Mouse (Mus musculus) limb, embryonic 12.5 days (tissue): ENCODE results near the gene Aym1. TPM values are rescaled to one million over a fixed set of nuclear protein-coding genes. Genes with fewer than 3 reads are reported as not detected.
A peak's percentile ranks its signal among the peaks of the same experiment; 100 is the strongest.

Source experiments
- ATAC-seq: fragments of 200-750 bp; cut with Nextera tagmentation; 2 replicates; pipeline ENCODE4 v1.8.0; 2017; ENCODE audit warnings: low read depth, moderate TSS enrichment; ENCODE audit not compliant: insufficient number of reproducible peaks, insufficient read depth, low FRiP score, low TSS enrichment
- H3K27ac ChIP-seq: fragments of 300-500 bp; sonication (generic); 2 replicates; pipeline ENCODE4 v1.5.1; 2016; ENCODE audit warnings: mild to moderate bottlenecking, moderate library complexity
- H3K27me3 ChIP-seq: fragments of 300-500 bp; sonication (generic); 2 replicates; pipeline ENCODE4 v1.6.1; 2016; ENCODE audit warnings: mild to moderate bottlenecking, moderate library complexity
- H3K36me3 ChIP-seq: fragments of 300-500 bp; sonication (generic); 2 replicates; pipeline ENCODE4 v1.6.1; 2016; ENCODE audit warnings: mild to moderate bottlenecking, moderate library complexity
- H3K4me1 ChIP-seq: fragments of 300-500 bp; sonication (generic); replicated peaks from 2 replicates; pipeline ENCODE4 v1.6.1; 2016
- H3K4me2 ChIP-seq: fragments of 300-500 bp; sonication (generic); 2 replicates; pipeline ENCODE4 v1.6.1; 2016; ENCODE audit warnings: mild to moderate bottlenecking, moderate library complexity
- H3K4me3 ChIP-seq: fragments of 300-500 bp; sonication (generic); replicated peaks from 2 replicates; pipeline ENCODE4 v1.5.1; 2016; ENCODE audit warnings: mild to moderate bottlenecking
- H3K9ac ChIP-seq: fragments of 300-500 bp; sonication (generic); replicated peaks from 2 replicates; pipeline ENCODE4 v1.6.1; 2016; ENCODE audit warnings: mild to moderate bottlenecking, moderate library complexity
- H3K9me3 ChIP-seq: fragments of 300-500 bp; sonication (generic); 2 replicates; pipeline ENCODE4 v1.6.1; 2016; ENCODE audit warnings: mild to moderate bottlenecking, moderate library complexity
- WGBS: fragments of 180-500 bp; shearing (Covaris S2); methylation state at CpG from one replicate; pipeline ENCODE4 v1.1.7; 2016; 5-methylcytosine and 5-hydroxymethylcytosine counted together
- polyA plus RNA-seq: library from polyadenylated mRNA; unstranded; fragments of >200 nt; fragmentation: Nextera tagmentation; extraction: Ambion mirVana; gene quantifications from 2 replicates; pipeline ENCODE4 v1.2.1, GENCODE M21; 2016

The Aym1 gene
- polyA plus RNA-seq: not detected in 2 replicates

- H3K4me3 ChIP-seq: no peak within 1 kb of the TSS
- H3K27ac ChIP-seq: no peak within 1 kb of the TSS
- ATAC-seq: no peak
These were observed at the start of gene Aym1 for GRCm38 (mm10) chr5:113357186-113357585. Aym1 (plus strand) TSS chr5:113357294.

GRCm38 (mm10) chr5:113309491-113310376 lies 47.4 kb upstream of the Aym1 start:
- no peaks in the 10 kb centered on the region for H3K36me3 ChIP-seq
- H3K27ac ChIP-seq: no peak overlapping the region
- peak; percentile 8; the same call in 1 of the 2 replicates for ATAC-seq
- H3K4me3 ChIP-seq: peak overlapping the region; percentile 66
- H3K4me1 ChIP-seq: peaks cover 35% of the 10 kb centered on the region
- H3K9ac ChIP-seq: peak overlapping the region; percentile 70
- peaks cover 7% of the 10 kb centered on the region; the same call in 1 of the 2 replicates for H3K9me3 ChIP-seq
- H3K27me3 ChIP-seq: peaks cover 61% of the 10 kb centered on the region
- WGBS: 59% methylated on average over 22 of the region's 22 CpGs
- peak overlapping the region; percentile 90 for H3K4me2 ChIP-seq

More at GRCm38 (mm10) chr5:113357186-113357585, at the start of gene Aym1:
- H3K36me3 ChIP-seq: no peaks in the 10 kb centered on the region
- WGBS: 40% methylated on average over 4 of the region's 6 CpGs
- peaks cover 24% of the 10 kb centered on the region for H3K27me3 ChIP-seq
- peaks cover 22% of the 10 kb centered on the region for H3K4me1 ChIP-seq
- H3K9ac ChIP-seq: no peak within 1 kb of the TSS
- no peaks in the 10 kb centered on the region for H3K9me3 ChIP-seq
- no peak within 1 kb of the TSS for H3K4me2 ChIP-seq

- peak; percentile 50; the same call in 1 of the 2 replicates for ATAC-seq
- peak within 1 kb of the TSS; percentile 70 for H3K9ac ChIP-seq
- H3K9me3 ChIP-seq: peaks cover 7% of the 10 kb centered on the region; the same call in 1 of the 2 replicates
- H3K36me3 ChIP-seq: no peaks in the 10 kb centered on the region
- no peak within 1 kb of the TSS for H3K27ac ChIP-seq
- peaks cover 68% of the 10 kb centered on the region for H3K27me3 ChIP-seq
- H3K4me1 ChIP-seq: peaks cover 35% of the 10 kb centered on the region
- H3K4me3 ChIP-seq: peak within 1 kb of the TSS; percentile 66
- 3% methylated on average over 53 of the region's 53 CpGs for WGBS
- peak within 1 kb of the TSS; percentile 90 for H3K4me2 ChIP-seq
These were observed 46.6 kb upstream of the Aym1 start, which contains the start of gene Sgsm1 for GRCm38 (mm10) chr5:113310377-113311003. Sgsm1 (minus strand) TSS chr5:113310786.

- 0 out of 2 replicates have a peak, but pooled peaks cover 13% of the 10 kb centered on the region for H3K4me1 ChIP-seq
- no peaks in the 10 kb centered on the region for H3K36me3 ChIP-seq
- peak overlapping the region; percentile 11; the same call in 1 of the 2 replicates for H3K4me3 ChIP-seq
- H3K27ac ChIP-seq: no peak overlapping the region
- peak overlapping the region; percentile 39 for H3K4me2 ChIP-seq
- H3K9me3 ChIP-seq: peaks cover 7% of the 10 kb centered on the region; the same call in 1 of the 2 replicates
- ATAC-seq: no peak
- WGBS: 3% methylated on average over 24 of the region's 24 CpGs
- H3K9ac ChIP-seq: no peak overlapping the region
- peaks cover 63% of the 10 kb centered on the region for H3K27me3 ChIP-seq
These were observed 43.1 kb upstream of the Aym1 start for GRCm38 (mm10) chr5:113313998-113314397.

- no peak overlapping the region for H3K27ac ChIP-seq
- H3K9ac ChIP-seq: peak overlapping the region; percentile 27; the same call in 1 of the 2 replicates
- peaks cover 10% of the 10 kb centered on the region for H3K4me1 ChIP-seq
- peaks cover 54% of the 10 kb centered on the region for H3K27me3 ChIP-seq
- no peaks in the 10 kb centered on the region for H3K36me3 ChIP-seq
- WGBS: 3% methylated on average over 38 of the region's 38 CpGs
- H3K4me2 ChIP-seq: peak overlapping the region; percentile 59
- peaks cover 13% of the 10 kb centered on the region for H3K9me3 ChIP-seq
- H3K4me3 ChIP-seq: peak overlapping the region; percentile 34
- ATAC-seq: no peak
These were observed 33.1 kb upstream of the Aym1 start for GRCm38 (mm10) chr5:113323784-113324638.

- Histone ChIP-seq H3K27me3 (peaks cover 64% of the 10 kb centered on the region), H3K27ac (no peak overlapping the region), H3K36me3 (no peaks in the 10 kb centered on the region), H3K4me2 (no peak overlapping the region), H3K9ac (no peak overlapping the region), H3K4me3 (no peak overlapping the region), H3K9me3 (peaks cover 19% of the 10 kb centered on the region), H3K4me1 (peaks cover 1% of the 10 kb centered on the region)
- WGBS: 85% methylated on average over 8 of the region's 8 CpGs
- ATAC-seq: no peak
These were observed 27.6 kb upstream of the Aym1 start for GRCm38 (mm10) chr5:113329463-113329862.

GRCm38 (mm10) chr5:113330202-113330601 lies 26.9 kb upstream of the Aym1 start:
- Histone ChIP-seq H3K27ac (no peak overlapping the region), H3K4me2 (no peak overlapping the region), H3K27me3 (peaks cover 64% of the 10 kb centered on the region), H3K36me3 (no peaks in the 10 kb centered on the region), H3K9ac (no peak overlapping the region), H3K4me1 (peaks cover 7% of the 10 kb centered on the region), H3K4me3 (no peak overlapping the region), H3K9me3 (peaks cover 19% of the 10 kb centered on the region)
- ATAC-seq: no peak
- WGBS: 84% methylated on average over 3 of the region's 3 CpGs

GRCm38 (mm10) chr5:113332239-113332638 lies 24.9 kb upstream of the Aym1 start:
- peaks cover 69% of the 10 kb centered on the region for H3K27me3 ChIP-seq
- no peaks in the 10 kb centered on the region for H3K36me3 ChIP-seq
- 34% methylated on average over 12 of the region's 12 CpGs for WGBS
- no peak overlapping the region for H3K4me3 ChIP-seq
- H3K9me3 ChIP-seq: peaks cover 19% of the 10 kb centered on the region
- no peak overlapping the region for H3K27ac ChIP-seq
- peaks cover 16% of the 10 kb centered on the region for H3K4me1 ChIP-seq
- no peak overlapping the region for H3K9ac ChIP-seq
- H3K4me2 ChIP-seq: no peak overlapping the region
- no peak for ATAC-seq

GRCm38 (mm10) chr5:113332899-113333298 lies 24.2 kb upstream of the Aym1 start:
- no peak overlapping the region for H3K27ac ChIP-seq
- H3K9ac ChIP-seq: no peak overlapping the region
- H3K36me3 ChIP-seq: no peaks in the 10 kb centered on the region
- peaks cover 76% of the 10 kb centered on the region for H3K27me3 ChIP-seq
- WGBS: 53% methylated on average over 4 of the region's 4 CpGs
- no peak overlapping the region for H3K4me3 ChIP-seq
- H3K4me1 ChIP-seq: peaks cover 16% of the 10 kb centered on the region
- no peak for ATAC-seq
- H3K9me3 ChIP-seq: peaks cover 15% of the 10 kb centered on the region
- no peak overlapping the region for H3K4me2 ChIP-seq

- no peaks in the 10 kb centered on the region for H3K36me3 ChIP-seq
- peak overlapping the region; percentile 18; the same call in 1 of the 2 replicates for H3K9ac ChIP-seq
- H3K9me3 ChIP-seq: peaks cover 6% of the 10 kb centered on the region; the same call in 1 of the 2 replicates
- peaks cover 92% of the 10 kb centered on the region for H3K27me3 ChIP-seq
- no peak for ATAC-seq
- WGBS: 6% methylated on average over 34 of the region's 34 CpGs
- peaks cover 16% of the 10 kb centered on the region for H3K4me1 ChIP-seq
- no peak overlapping the region for H3K27ac ChIP-seq
- peak overlapping the region; percentile 26 for H3K4me3 ChIP-seq
- peak overlapping the region; percentile 49 for H3K4me2 ChIP-seq
These were observed 22.2 kb upstream of the Aym1 start for GRCm38 (mm10) chr5:113334621-113335530.
